8 mouse cellular contexts compared by ENCODE assay signal in the genomic region with DNA sequence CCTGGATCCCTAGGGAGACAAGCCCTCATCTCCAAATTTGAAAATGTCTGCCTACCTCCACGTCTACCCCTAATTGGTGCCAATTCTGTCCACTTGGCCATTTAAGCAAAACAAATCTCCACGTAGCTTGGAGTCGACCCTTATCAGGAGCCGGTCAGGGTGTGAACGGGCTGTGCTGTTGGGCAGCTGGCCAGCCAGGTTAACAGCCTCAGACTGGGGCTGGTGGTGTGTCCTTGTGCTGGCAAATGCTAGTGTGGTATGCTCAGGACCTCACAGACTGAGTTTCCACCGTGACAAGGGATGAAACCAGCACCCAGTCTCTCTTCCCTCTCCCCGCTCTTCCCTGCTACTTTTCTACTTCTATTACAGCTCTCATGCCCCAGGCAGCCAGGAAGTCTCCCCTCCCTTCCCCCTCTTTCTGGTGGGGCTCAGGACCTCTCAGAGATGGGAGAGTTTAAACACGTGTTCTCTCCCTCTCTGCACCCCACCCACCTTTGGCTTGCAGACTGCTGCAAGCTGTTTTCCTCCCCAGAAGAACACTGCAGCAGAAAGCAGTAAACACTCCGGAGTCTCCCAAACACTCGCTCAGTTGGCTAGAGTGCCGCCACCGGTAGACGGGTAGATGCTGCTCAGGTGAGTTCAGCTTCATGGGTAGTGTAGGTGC. TPM values are rescaled to one million over a fixed set of nuclear protein-coding genes. Genes with fewer than 3 reads are reported as not detected.
DNase-seq lines count a peak whose midpoint lies in the region; ATAC-seq lines count a peak whose summit lies in the region.

No protein-coding gene starts in this region.

- no peak overlapping the region for H3K4me3 ChIP-seq in kidney, embryonic 16.5 days (ENCODE audit: low read length)

- H3K9me3 ChIP-seq in kidney, embryonic 16.5 days (ENCODE audit: low read length) = no peaks in the 10 kb centered on the region

- no peak for ATAC-seq in kidney, embryonic 16.5 days (ENCODE audit: low FRiP score, low TSS enrichment)
- no peak for ATAC-seq in inflammation-experienced regulatory T-cells, adult 6 months

- H3K36me3 ChIP-seq in kidney, embryonic 16.5 days (ENCODE audit: insufficient read depth, low read length) = no peaks in the 10 kb centered on the region

- H3K27me3 ChIP-seq in kidney, embryonic 16.5 days (ENCODE audit: insufficient read depth, low read length) = no peaks in the 10 kb centered on the region

- intact Hi-C loops in gastrocnemius, postnatal 14 days (cut with DNase I; ENCODE audit: low total_unique reads) = no loop called here

- peak; percentile 58 for DNase-seq in ovary, postnatal 36 days (ENCODE audit: low spot score)
- no peak for DNase-seq in ovary, postnatal 14 days (ENCODE audit: low spot score)
- peak; percentile 49 for DNase-seq in gastrocnemius, postnatal 14 days
- DNase-seq in lung, postnatal 14 days = peak; percentile 63
- DNase-seq in adipocyte (ENCODE audit: low spot score) = no peak
- no peak for DNase-seq in frontal cortex, postnatal 36 days (ENCODE audit: low spot score in 2 of 2)

- WGBS in kidney, embryonic 16.5 days = 35% methylated on average over 13 of the region's 13 CpGs

- peaks cover 69% of the 10 kb centered on the region for H3K4me1 ChIP-seq in kidney, embryonic 16.5 days (ENCODE audit: insufficient read depth, low read length)

- H3K4me2 ChIP-seq in kidney, embryonic 16.5 days (replicated peaks; ENCODE audit: low read depth, low read length) = no peak overlapping the region

- no peak overlapping the region for H3K9ac ChIP-seq in kidney, embryonic 16.5 days (replicated peaks; ENCODE audit: low read length)

- H3K27ac ChIP-seq in kidney, embryonic 16.5 days (ENCODE audit: low read length) = peak overlapping the region; percentile 51

RNA-seq across cellular contexts. Expression of a gene that starts 37.2 kb away (rescaled TPM):
- total RNA-seq in gastrocnemius, postnatal 14 days (2021) = 10 to 100 TPM; 11.6 to 17.7 TPM
- 59.3 and 62.0 TPM in 2 replicates for polyA plus RNA-seq in kidney, embryonic 16.5 days (2015; fragmentation: Nextera tagmentation; extraction: Ambion mirVana)
- polyA plus RNA-seq in inflammation-experienced regulatory T-cells, adult 6 months (2017; shearing (Covaris generic)) = 100 to 1,000 TPM in 1 of 3 experiments, 10 to 100 TPM in 2; 55.6 to 103 (median 69.5) TPM

Comparison
In these comparisons a context has a peak if more than half of its experiments do, and no peak if none do; other contexts are left out.
1. DNase-seq: peak in ovary, postnatal 36 days (single experiment), gastrocnemius, postnatal 14 days (single experiment) and lung, postnatal 14 days (single experiment); none in ovary, postnatal 14 days (single experiment), adipocyte (single experiment) and frontal cortex, postnatal 36 days (0 of 2).